Mouse (Mus musculus) frontal cortex, postnatal 10 days (tissue): ENCODE data around the gene Pebp1.

Experiments
- DNase-seq, 2 experiments: peaks; one replicate each; pipeline ENCODE4 v3.0.0; 2022; ENCODE audit warnings: low spot score in 2 of 2, mixed read lengths in 1 of 2

Pebp1 gene

GRCm38 (mm10) chr5:117240761-117241322 is 46.6 kb downstream of the Pebp1 start:
- peak in 1 of 2 experiments; percentile 53 for DNase-seq

GRCm38 (mm10) chr5:117240321-117240731 is 47.1 kb downstream of the Pebp1 start:
- DNase-seq: no peak

- DNase-seq: no peak
Measured at GRCm38 (mm10) chr5:117239106-117239505, 48.3 kb downstream of the Pebp1 start.

- DNase-seq: no peak
Measured at GRCm38 (mm10) chr5:117236540-117236939, 50.9 kb downstream of the Pebp1 start.
